Mouse (Mus musculus) liver, embryonic 14.5 days (tissue): ENCODE results near the gene Farp1.

ENCODE experiments used
- CTCF ChIP-seq: IDR thresholded peaks from 2 replicates; pipeline ENCODE4 v1.5.1; 2016; ENCODE audit warnings: antibody characterized with exemption, low read depth, control low read depth
- EP300 ChIP-seq: IDR thresholded peaks from 2 replicates; pipeline ENCODE4 v1.6.1; 2016; ENCODE audit warnings: antibody characterized with exemption, low read depth

GRCm38 (mm10) chr14:121168716-121169115, 133.7 kb downstream of the Farp1 start:
- TF ChIP-seq EP300: no peak
- no peak for TF ChIP-seq CTCF
